Mouse (Mus musculus): Measurements from ENCODE around the gene Dcp1a.

- TF ChIP-seq CTCF (conservative IDR thresholded peaks at IDR 0.05; ENCODE audit: low read length), result no peak
- no peak for TF ChIP-seq NANOG (IDR thresholded peaks at IDR 0.05; ENCODE audit: borderline replicate concordance, low read length)
These were observed 18.9 kb downstream of the Dcp1a start for GRCm38 (mm10) chr14:30498202-30498601.
